Mouse (Mus musculus) MEL (cell line): ENCODE results near the gene Uqcc1. TPM values are rescaled to one million over a fixed set of nuclear protein-coding genes. Genes with fewer than 3 reads are reported as not detected.

ENCODE experiments used
- DNase-seq: peaks from one replicate; pipeline ENCODE4 v3.0.0; 2011; ENCODE audit warnings: low read depth, low spot score
- H3K27ac ChIP-seq: 2 replicates; pipeline ENCODE4 v1.5.1; 2012; ENCODE audit warnings: low read depth, mild to moderate bottlenecking, control low read depth, low read length, moderate library complexity; ENCODE audit not compliant: control insufficient read depth
- H3K27me3 ChIP-seq, 2 experiments: fragments of 150-350 bp in 1 of 2; sonication (generic) in 1 of 2; 2 replicates each; pipeline ENCODE4 v1.6.1; 2012; ENCODE audit warnings: low read length in 2 of 2, mild to moderate bottlenecking in 2 of 2, improper control_type of control experiment in 1 of 2, moderate library complexity in 1 of 2; ENCODE audit not compliant: insufficient read depth in 2 of 2, control insufficient read depth in 1 of 2
- H3K36me3 ChIP-seq, 2 experiments: 2 replicates each; pipeline ENCODE4 v1.6.1; 2012 to 2014; ENCODE audit warnings: low read length in 2 of 2, improper control_type of control experiment in 1 of 2, inconsistent platforms in 1 of 2, mild to moderate bottlenecking in 1 of 2; ENCODE audit not compliant: insufficient read depth in 2 of 2, control insufficient read depth in 1 of 2
- H3K4me1 ChIP-seq, 2 experiments: fragments of 150-350 bp in 1 of 2; sonication (generic) in 1 of 2; 2 replicates each; pipeline ENCODE4 v1.6.1; 2012; ENCODE audit warnings: low read length in 2 of 2, improper control_type of control experiment in 1 of 2, mild to moderate bottlenecking in 1 of 2; ENCODE audit not compliant: insufficient read depth in 2 of 2, control insufficient read depth in 1 of 2
- H3K4me3 ChIP-seq, 2 experiments: fragments of 150-350 bp in 1 of 2; sonication (generic) in 1 of 2; 2 replicates each; pipeline ENCODE4 v1.5.1; 2012; ENCODE audit warnings: low read depth in 2 of 2, low read length in 2 of 2, mild to moderate bottlenecking in 2 of 2, moderate library complexity in 2 of 2, control low read depth in 1 of 2, improper control_type of control experiment in 1 of 2; ENCODE audit not compliant: control insufficient read depth in 1 of 2, insufficient read depth in 1 of 2
- H3K79me2 ChIP-seq: 2 replicates; pipeline ENCODE4 v1.6.1; 2012; ENCODE audit warnings: mild to moderate bottlenecking, low read length, moderate library complexity; ENCODE audit not compliant: control insufficient read depth, poor library complexity, insufficient read depth
- H3K9ac ChIP-seq: 2 replicates; pipeline ENCODE4 v1.6.1; 2012; ENCODE audit warnings: low read depth, mild to moderate bottlenecking, control low read depth, low read length, moderate library complexity; ENCODE audit not compliant: control insufficient read depth, poor library complexity, severe bottlenecking
- H3K9me3 ChIP-seq: fragments of 150-350 bp; sonication (generic); replicated peaks from 2 replicates; pipeline ENCODE4 v1.6.1; 2012; ENCODE audit warnings: mild to moderate bottlenecking, low read length, improper control_type of control experiment, moderate library complexity; ENCODE audit not compliant: insufficient read depth
- BHLHE40 ChIP-seq: IDR thresholded peaks from 2 replicates; pipeline ENCODE4 v1.6.1; 2012; ENCODE audit warnings: low read depth, mild to moderate bottlenecking, inconsistent platforms, low read length, improper control_type of control experiment, borderline replicate concordance
- CTCF ChIP-seq, 3 experiments: IDR thresholded peaks in 2 of 3; conservative IDR thresholded peaks in 1 of 3; 2 replicates each; pipeline ENCODE4 v1.5.1; 2011 to 2012; ENCODE audit warnings: low read length in 3 of 3, low read depth in 2 of 3, mild to moderate bottlenecking in 2 of 3, improper control_type of control experiment in 1 of 3, inconsistent platforms in 1 of 3, mixed read lengths in 1 of 3, moderate library complexity in 1 of 3; ENCODE audit not compliant: control insufficient read depth in 1 of 3, insufficient read depth in 1 of 3, poor library complexity in 1 of 3, severe bottlenecking in 1 of 3
- E2F4 ChIP-seq: IDR thresholded peaks from 2 replicates; pipeline ENCODE4 v1.6.1; 2011; ENCODE audit warnings: low read depth, low read length, improper control_type of control experiment, borderline replicate concordance
- ELF1 ChIP-seq: IDR thresholded peaks from 2 replicates; pipeline ENCODE4 v1.6.1; 2014; ENCODE audit warnings: low read depth, mild to moderate bottlenecking, inconsistent platforms, low read length, improper control_type of control experiment, moderate library complexity
- HCFC1 ChIP-seq: IDR thresholded peaks from 2 replicates; pipeline ENCODE4 v1.6.1; 2012; ENCODE audit warnings: low read depth, mild to moderate bottlenecking, inconsistent platforms, low read length, improper control_type of control experiment, moderate library complexity
- MEF2A ChIP-seq: IDR thresholded peaks from 2 replicates; pipeline ENCODE4 v1.6.1; 2014; ENCODE audit warnings: low read depth, mild to moderate bottlenecking, inconsistent platforms, low read length, improper control_type of control experiment; ENCODE audit not compliant: poor library complexity, insufficient replicate concordance, severe bottlenecking; ENCODE audit errors: extremely low read depth
- MXI1 ChIP-seq: IDR thresholded peaks from 2 replicates; pipeline ENCODE4 v1.6.1; 2011; ENCODE audit warnings: mild to moderate bottlenecking, low read depth, low read length, improper control_type of control experiment
- NELFE ChIP-seq: IDR thresholded peaks from 2 replicates; pipeline ENCODE4 v1.6.1; 2011; ENCODE audit warnings: low read depth, low read length, improper control_type of control experiment
- RAD21 ChIP-seq: IDR thresholded peaks from 2 replicates; pipeline ENCODE4 v1.6.1; 2011; ENCODE audit warnings: mild to moderate bottlenecking, low read depth, low read length, improper control_type of control experiment
- RCOR1 ChIP-seq: IDR thresholded peaks from 2 replicates; pipeline ENCODE4 v1.6.1; 2012; ENCODE audit warnings: low read depth, mild to moderate bottlenecking, inconsistent platforms, low read length, improper control_type of control experiment
- SIN3A ChIP-seq: IDR thresholded peaks from 2 replicates; pipeline ENCODE4 v1.6.1; 2012; ENCODE audit warnings: low read length, improper control_type of control experiment, inconsistent platforms
- SMC3 ChIP-seq: IDR thresholded peaks from 2 replicates; pipeline ENCODE4 v1.6.1; 2011; ENCODE audit warnings: low read depth, low read length, improper control_type of control experiment
- TCF12 ChIP-seq: IDR thresholded peaks from 2 replicates; pipeline ENCODE4 v1.6.1; 2014; ENCODE audit warnings: low read depth, mild to moderate bottlenecking, inconsistent platforms, low read length, improper control_type of control experiment, moderate library complexity
- ZKSCAN1 ChIP-seq: IDR thresholded peaks from 2 replicates; pipeline ENCODE4 v1.6.1; 2012; ENCODE audit warnings: low read depth, mild to moderate bottlenecking, inconsistent platforms, low read length, improper control_type of control experiment, moderate library complexity
- ZNF384 ChIP-seq: IDR thresholded peaks from 2 replicates; pipeline ENCODE4 v1.6.1; 2012; ENCODE audit warnings: low read depth, mild to moderate bottlenecking, inconsistent platforms, low read length, improper control_type of control experiment
- polyA plus RNA-seq, 2 experiments: library from polyadenylated mRNA; stranded (reverse) in 1 of 2; unstranded in 1 of 2; fragments of >175 nt in 1 of 2; fragments of >200 nt in 1 of 2; gene quantifications; 2 replicates each; pipeline versions ENCODE4 v1.2.1 to v1.2.4; 2012; ENCODE audit warnings: low replicate concordance in 2 of 2, low read depth in 1 of 2; ENCODE audit not compliant: insufficient read length in 2 of 2, insufficient read depth in 1 of 2, missing spikeins in 1 of 2
- total RNA-seq: library from RNA; depleted of rRNA; stranded (reverse); fragments of 300-350 nt; gene quantifications from 2 replicates; pipeline ENCODE4 v1.2.3, GENCODE M21; 2012

Gene Uqcc1
- total and polyA plus RNA-seq, 3 experiments, result 61.0 to 83.1 TPM; not detected in 1

DNA sequence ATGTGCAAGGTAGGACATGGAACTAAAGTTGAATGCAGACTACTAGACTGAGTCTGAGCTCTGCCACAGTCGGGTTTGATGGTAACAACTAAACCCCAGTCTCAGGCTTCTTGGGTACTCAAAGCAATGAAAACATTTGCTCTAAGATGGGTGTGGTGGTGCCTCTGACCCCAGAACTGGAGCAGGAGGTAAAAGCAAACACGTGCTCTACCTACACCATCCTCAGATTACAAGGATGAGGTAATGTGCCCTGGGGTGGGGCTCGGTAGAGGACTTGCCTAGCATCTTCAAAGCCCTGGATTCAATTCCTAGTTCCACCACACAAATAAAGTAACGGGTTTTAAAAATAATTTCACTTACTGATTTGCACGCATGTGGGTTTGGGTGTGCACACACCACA lies 77.6 kb downstream of the Uqcc1 start:
- Histone ChIP-seq H3K4me3 (no peak overlapping the region), H3K9me3 (no peaks in the 10 kb centered on the region), H3K36me3 (peaks cover 0 to 4% of the 10 kb centered on the region in 2 experiments; a peak in 2 of 4 replicates), H3K27me3 (no peaks in the 10 kb centered on the region), H3K27ac (no peak overlapping the region), H3K79me2 (no peaks in the 10 kb centered on the region), H3K4me1 (no peaks in the 10 kb centered on the region), H3K9ac (no peak overlapping the region)
- no peak for TF ChIP-seq BHLHE40
- TF ChIP-seq ZNF384, result no peak
- TF ChIP-seq NELFE, result no peak
- TF ChIP-seq ZKSCAN1, result no peak
- no peak for TF ChIP-seq RAD21
- TF ChIP-seq RCOR1, result no peak
- TF ChIP-seq MXI1, result no peak
- no peak for TF ChIP-seq SIN3A
- no peak for TF ChIP-seq ELF1
- TF ChIP-seq SMC3, result no peak
- no peak for TF ChIP-seq MEF2A
- no peak for TF ChIP-seq HCFC1
- no peak for DNase-seq

DNA sequence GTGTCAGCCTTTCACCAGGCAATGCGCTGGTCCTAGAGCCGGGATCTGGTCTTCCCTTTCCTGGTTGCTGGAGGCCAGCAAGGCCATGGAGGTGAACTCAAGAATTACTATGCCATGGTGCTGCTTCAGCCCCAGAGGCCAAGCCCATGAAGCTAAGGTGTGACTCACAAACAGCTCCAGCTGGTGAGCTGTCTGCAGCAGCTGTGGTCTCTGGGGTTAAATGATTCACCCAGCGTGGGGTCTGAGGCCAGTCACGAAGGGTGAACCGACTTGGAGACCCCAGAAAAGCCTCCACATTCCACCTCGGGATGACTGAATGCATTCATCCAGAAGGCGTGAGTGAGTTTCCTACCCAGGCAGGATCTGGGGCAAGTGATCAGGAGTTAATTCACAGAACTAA lies 80.0 kb downstream of the Uqcc1 start:
- Histone ChIP-seq H3K4me1 (no peaks in the 10 kb centered on the region), H3K36me3 (peaks cover 0 to 6% of the 10 kb centered on the region in 2 experiments; a peak in 2 of 4 replicates), H3K27me3 (no peaks in the 10 kb centered on the region), H3K9me3 (no peaks in the 10 kb centered on the region), H3K9ac (no peak overlapping the region), H3K27ac (no peak overlapping the region), H3K79me2 (no peaks in the 10 kb centered on the region), H3K4me3 (no peak overlapping the region)
- DNase-seq, result no peak
- no peak for TF ChIP-seq HCFC1
- no peak for TF ChIP-seq MXI1
- TF ChIP-seq ZNF384, result no peak
- no peak for TF ChIP-seq RAD21
- TF ChIP-seq CTCF (IDR thresholded peaks at IDR 0.05 in 2 of 3, conservative IDR thresholded peaks at IDR 0.05 in 1 of 3; ENCODE audit: control insufficient read depth in 1 of 3, insufficient read depth in 1 of 3, low read depth in 2 of 3, low read length in 3 of 3, poor library complexity in 1 of 3, severe bottlenecking in 1 of 3), result no peak
- no peak for TF ChIP-seq SMC3
- TF ChIP-seq E2F4, result no peak
- no peak for TF ChIP-seq TCF12
- no peak for TF ChIP-seq SIN3A
